Mouse (Mus musculus) spleen, postnatal 36 days (tissue): ENCODE measurements around the gene Prim1.
"Not testable (repeated sequence)": the region's sequence is repeated elsewhere in the genome, so short reads cannot be mapped to it uniquely, and the experiment has no call there.

ENCODE experiments used
- DNase-seq, 2 experiments: peaks; one replicate each; pipeline ENCODE4 v3.0.0; 2022; ENCODE audit warnings: low spot score in 2 of 2, mixed read lengths in 1 of 2

Gene Prim1

GRCm38 (mm10) chr10:128037921-128038320 is 23.0 kb downstream of the Prim1 start:
- no peak for DNase-seq

GRCm38 (mm10) chr10:128039167-128039566 is 24.2 kb downstream of the Prim1 start:
- DNase-seq = peak; percentile 25 to 26

- DNase-seq = no peak
Measured at GRCm38 (mm10) chr10:128039858-128040257, 24.9 kb downstream of the Prim1 start.

GRCm38 (mm10) chr10:128040293-128040692 is 25.3 kb downstream of the Prim1 start:
- no peak for DNase-seq

- no peak for DNase-seq
Measured at GRCm38 (mm10) chr10:128041636-128042035, 26.7 kb downstream of the Prim1 start.

GRCm38 (mm10) chr10:128042466-128042865 is 27.5 kb downstream of the Prim1 start:
- DNase-seq = no peak

GRCm38 (mm10) chr10:128043041-128043835 is 28.3 kb downstream of the Prim1 start:
- no peak for DNase-seq

GRCm38 (mm10) chr10:128048157-128048556 is 33.2 kb downstream of the Prim1 start:
- DNase-seq = no peak

GRCm38 (mm10) chr10:128049741-128050140 is 34.8 kb downstream of the Prim1 start:
- DNase-seq = no peak

- no peak for DNase-seq
Measured at GRCm38 (mm10) chr10:128050355-128050754, 35.4 kb downstream of the Prim1 start.

GRCm38 (mm10) chr10:128051589-128051988 is 36.6 kb downstream of the Prim1 start:
- no peak for DNase-seq

GRCm38 (mm10) chr10:128052136-128052535 is 37.2 kb downstream of the Prim1 start:
- DNase-seq = not testable (repeated sequence)

GRCm38 (mm10) chr10:128053001-128053400 is 38.0 kb downstream of the Prim1 start:
- no peak for DNase-seq

- DNase-seq = no peak
Measured at GRCm38 (mm10) chr10:128058184-128058583, 43.2 kb downstream of the Prim1 start.

GRCm38 (mm10) chr10:128058601-128059151 is 43.7 kb downstream of the Prim1 start, which contains the start of gene Ptges3:
TSS of gene Ptges3 (plus strand) at chr10:128058954.
- peak; percentile 92 to 94 for DNase-seq

GRCm38 (mm10) chr10:128059207-128059981 is 44.4 kb downstream of the Prim1 start:
- peak; percentile 67 to 71 for DNase-seq

GRCm38 (mm10) chr10:128061109-128061508 is 46.1 kb downstream of the Prim1 start:
- DNase-seq = no peak

- no peak for DNase-seq
Measured at GRCm38 (mm10) chr10:128062221-128062989, 47.4 kb downstream of the Prim1 start.

- no peak for DNase-seq
Measured at GRCm38 (mm10) chr10:128066072-128066471, 51.1 kb downstream of the Prim1 start.

- DNase-seq = no peak
Measured at GRCm38 (mm10) chr10:128069201-128069600, 54.2 kb downstream of the Prim1 start.

- DNase-seq = not testable (repeated sequence)
Measured at GRCm38 (mm10) chr10:128070432-128070831, 55.5 kb downstream of the Prim1 start.

GRCm38 (mm10) chr10:128078269-128078668 is 63.3 kb downstream of the Prim1 start:
- DNase-seq = not testable (repeated sequence)
